Mouse (Mus musculus): Measurements from ENCODE around the gene Zfp738. TPM values are rescaled to one million over a fixed set of nuclear protein-coding genes. Genes with fewer than 3 reads are reported as not detected.

Zfp738 gene
- total RNA-seq (2023) = 9.3 to 12.7 TPM (median 11.0 TPM) in 4 replicates

GRCm38 (mm10) chr13:67686971-67687370, at the start of gene Zfp738:
Gene Zfp738, minus strand, starts transcription at chr13:67687071.

GRCm38 (mm10) chr13:67728641-67729318, 41.9 kb upstream of the Zfp738 start, which contains the start of gene Zfp65:
Gene Zfp65, minus strand, starts transcription at chr13:67729173.

GRCm38 (mm10) chr13:67637294-67638007, 49.4 kb downstream of the Zfp738 start, which contains the start of the genes Gm49345 and Zfp729a:
Gene Gm49345, minus strand, starts transcription at chr13:67637769.
Gene Zfp729a, minus strand, starts transcription at chr13:67637791.

GRCm38 (mm10) chr13:67609066-67609876, 77.6 kb downstream of the Zfp738 start, which contains the start of gene Zfp729b:
Gene Zfp729b, minus strand, starts transcription at chr13:67609707.

Other genes with a start within 250 kb of the Zfp738 start
- gene Zfp874a, start 235.4 kb downstream of the Zfp738 start, total RNA-seq (2023) = 4.4 to 9.8 TPM (median 6.6 TPM) in 4 replicates
- gene Zfp874b, start 202.8 kb downstream of the Zfp738 start, total RNA-seq (2023) = 10.2 to 11.4 TPM (median 11.0 TPM) in 4 replicates
- 11.2 to 12.8 TPM (median 12.4 TPM) in 4 replicates for gene Zfp58, start 186.5 kb downstream of the Zfp738 start, total RNA-seq (2023)
- 1.2 TPM in 1 of 4 replicates, not detected in the others for gene Gm26965, start 160.9 kb downstream of the Zfp738 start, total RNA-seq (2023)
- gene Zfp87, start 160.9 kb downstream of the Zfp738 start, total RNA-seq (2023) = 22.5 to 24.2 TPM (median 23.7 TPM) in 4 replicates
- gene Zfp748, start 133.2 kb downstream of the Zfp738 start, total RNA-seq (2023) = 6.5 to 8.0 TPM (median 6.8 TPM) in 4 replicates
- gene Zfp729b, start 77.4 kb downstream of the Zfp738 start, total RNA-seq (2023) = 14.8 to 18.5 TPM (median 16.9 TPM) in 4 replicates
- 0.60 to 5.3 TPM (median 1.4 TPM) in 4 replicates for gene Gm49345, start 49.3 kb downstream of the Zfp738 start, total RNA-seq (2023)
- 10.7 to 16.3 TPM (median 13.5 TPM) in 4 replicates for gene Zfp729a, start 49.3 kb downstream of the Zfp738 start, total RNA-seq (2023)
- gene Zfp65, start 42.1 kb upstream of the Zfp738 start, total RNA-seq (2023) = 12.0 to 16.3 TPM (median 13.1 TPM) in 4 replicates
- gene Zfp85, start 68.2 kb upstream of the Zfp738 start, total RNA-seq (2023) = 3.5 to 4.9 TPM (median 4.5 TPM) in 4 replicates
- 2.1 to 3.1 TPM (median 2.7 TPM) in 4 replicates for gene Zfp493, start 92.6 kb upstream of the Zfp738 start, total RNA-seq (2023)
- 3.5 to 5.1 TPM (median 4.0 TPM) in 4 replicates for gene Zfp273, start 126.7 kb upstream of the Zfp738 start, total RNA-seq (2023)
- 2.0 to 3.4 TPM in 2 of 4 replicates, not detected in the others for gene Gm10037, start 144.0 kb upstream of the Zfp738 start, total RNA-seq (2023)
- gene BC048507, start 176.3 kb upstream of the Zfp738 start, total RNA-seq (2023) = not detected in 4 replicates

All from B cell, adult 62 days (primary cell).